Mouse (Mus musculus) heart, embryonic 12.5 days (tissue): ENCODE measurements around the gene Cd82. TPM values are rescaled to one million over a fixed set of nuclear protein-coding genes. Genes with fewer than 3 reads are reported as not detected.

Experiments
- ATAC-seq: fragments of 200-750 bp; cut with Nextera tagmentation; 2 replicates; pipeline ENCODE4 v1.8.0; 2017; ENCODE audit warnings: moderate TSS enrichment, moderate library complexity; ENCODE audit not compliant: insufficient number of reproducible peaks, low FRiP score
- H3K27ac ChIP-seq: fragments of 300-500 bp; sonication (generic); 2 replicates; pipeline ENCODE4 v1.5.1; 2016; ENCODE audit warnings: mild to moderate bottlenecking, moderate library complexity; ENCODE audit not compliant: poor library complexity, severe bottlenecking
- H3K27me3 ChIP-seq: fragments of 300-500 bp; sonication (generic); replicated peaks from 2 replicates; pipeline ENCODE4 v1.6.1; 2016; ENCODE audit warnings: mild to moderate bottlenecking, moderate library complexity
- H3K36me3 ChIP-seq: fragments of 300-500 bp; sonication (generic); 2 replicates; pipeline ENCODE4 v1.6.1; 2016; ENCODE audit warnings: mild to moderate bottlenecking, moderate library complexity
- H3K4me1 ChIP-seq: fragments of 300-500 bp; sonication (generic); replicated peaks from 2 replicates; pipeline ENCODE4 v1.6.1; 2016; ENCODE audit warnings: mild to moderate bottlenecking
- H3K4me2 ChIP-seq: fragments of 300-500 bp; sonication (generic); 2 replicates; pipeline ENCODE4 v1.6.1; 2016; ENCODE audit warnings: mild to moderate bottlenecking, moderate library complexity
- H3K4me3 ChIP-seq: fragments of 300-500 bp; sonication (generic); 2 replicates; pipeline ENCODE4 v1.5.1; 2016; ENCODE audit warnings: mild to moderate bottlenecking
- H3K9ac ChIP-seq: fragments of 300-500 bp; sonication (generic); 2 replicates; pipeline ENCODE4 v1.6.1; 2016; ENCODE audit warnings: mild to moderate bottlenecking, moderate library complexity
- H3K9me3 ChIP-seq: fragments of 300-500 bp; sonication (generic); replicated peaks from 2 replicates; pipeline ENCODE4 v1.6.1; 2016; ENCODE audit warnings: mild to moderate bottlenecking, moderate library complexity
- WGBS: fragments of 180-500 bp; shearing (Covaris S2); methylation state at CpG from one replicate; pipeline ENCODE4 v1.1.7; 2016; 5-methylcytosine and 5-hydroxymethylcytosine counted together
- polyA plus RNA-seq: library from polyadenylated mRNA; unstranded; fragments of >200 nt; fragmentation: Nextera tagmentation; extraction: Ambion mirVana; gene quantifications from 2 replicates; pipeline ENCODE4 v1.2.1, GENCODE M21; 2016

The Cd82 gene
- polyA plus RNA-seq, 1 experiment from 2014 or later, result 19.6 TPM

- Histone ChIP-seq H3K36me3 (no peaks in the 10 kb centered on the region), H3K9ac (no peak overlapping the region), H3K4me1 (peaks cover 32% of the 10 kb centered on the region), H3K27me3 (no peaks in the 10 kb centered on the region), H3K27ac (no peak overlapping the region), H3K4me2 (no peak overlapping the region), H3K9me3 (no peaks in the 10 kb centered on the region), H3K4me3 (no peak overlapping the region)
- ATAC-seq, result no peak
- 68% methylated on average over 4 of the region's 4 CpGs for WGBS
Observed at GRCm38 (mm10) chr2:93453046-93453445, 9.9 kb downstream of the Cd82 start.

GRCm38 (mm10) chr2:93452506-93452905 lies 10.4 kb downstream of the Cd82 start:
- WGBS, result 68% methylated on average over 4 of the region's 4 CpGs
- H3K4me1 ChIP-seq, result peaks cover 32% of the 10 kb centered on the region
- H3K27me3 ChIP-seq, result no peaks in the 10 kb centered on the region
- H3K27ac ChIP-seq, result no peak overlapping the region
- ATAC-seq, result no peak
- H3K9me3 ChIP-seq, result no peaks in the 10 kb centered on the region
- H3K9ac ChIP-seq, result no peak overlapping the region
- H3K4me3 ChIP-seq, result no peak overlapping the region
- H3K4me2 ChIP-seq, result no peak overlapping the region
- H3K36me3 ChIP-seq, result no peaks in the 10 kb centered on the region

DNA sequence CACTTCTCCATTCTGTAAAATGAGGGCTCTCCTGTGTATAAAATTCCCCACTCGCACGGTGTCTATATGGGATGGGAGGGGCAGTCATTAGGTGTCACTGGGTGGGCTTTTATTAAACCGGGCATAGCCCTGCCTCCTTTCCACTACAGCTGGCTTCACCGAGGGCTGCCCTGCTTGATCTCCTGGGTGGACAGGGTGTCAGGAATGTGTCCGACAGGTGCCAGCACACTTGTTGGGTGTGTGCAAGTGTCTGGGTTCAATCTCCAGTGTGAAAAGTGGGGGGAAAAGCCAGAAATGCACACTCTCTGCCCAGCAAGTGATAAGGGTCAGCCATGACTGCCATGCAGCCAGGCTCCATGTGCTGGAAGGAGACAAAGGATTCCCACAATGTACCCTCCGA lies 10.9 kb downstream of the Cd82 start:
- Histone ChIP-seq H3K4me2 (no peak overlapping the region), H3K36me3 (no peaks in the 10 kb centered on the region), H3K27me3 (no peaks in the 10 kb centered on the region), H3K27ac (no peak overlapping the region), H3K4me3 (no peak overlapping the region), H3K9ac (no peak overlapping the region), H3K9me3 (no peaks in the 10 kb centered on the region), H3K4me1 (peaks cover 32% of the 10 kb centered on the region)
- ATAC-seq, result no peak
- 64% methylated on average over 6 of the region's 6 CpGs for WGBS

- Histone ChIP-seq H3K27ac (no peak overlapping the region), H3K4me1 (peaks cover 32% of the 10 kb centered on the region), H3K27me3 (no peaks in the 10 kb centered on the region), H3K9me3 (no peaks in the 10 kb centered on the region), H3K4me2 (no peak overlapping the region), H3K36me3 (no peaks in the 10 kb centered on the region), H3K4me3 (no peak overlapping the region), H3K9ac (no peak overlapping the region)
- whole genome bisulfite sequencing, result 42% methylated on average over 6 of the region's 6 CpGs
- ATAC-seq, result no peak
Observed at GRCm38 (mm10) chr2:93451219-93451938, 11.6 kb downstream of the Cd82 start.

GRCm38 (mm10) chr2:93450695-93451094 lies 12.2 kb downstream of the Cd82 start:
- no peak for ATAC-seq
- no peaks in the 10 kb centered on the region for H3K27me3 ChIP-seq
- no peak overlapping the region for H3K9ac ChIP-seq
- H3K4me2 ChIP-seq, result no peak overlapping the region
- H3K4me3 ChIP-seq, result no peak overlapping the region
- H3K36me3 ChIP-seq, result no peaks in the 10 kb centered on the region
- 79% methylated on average over 7 of the region's 7 CpGs for WGBS
- H3K27ac ChIP-seq, result no peak overlapping the region
- H3K4me1 ChIP-seq, result peaks cover 32% of the 10 kb centered on the region
- no peaks in the 10 kb centered on the region for H3K9me3 ChIP-seq

DNA sequence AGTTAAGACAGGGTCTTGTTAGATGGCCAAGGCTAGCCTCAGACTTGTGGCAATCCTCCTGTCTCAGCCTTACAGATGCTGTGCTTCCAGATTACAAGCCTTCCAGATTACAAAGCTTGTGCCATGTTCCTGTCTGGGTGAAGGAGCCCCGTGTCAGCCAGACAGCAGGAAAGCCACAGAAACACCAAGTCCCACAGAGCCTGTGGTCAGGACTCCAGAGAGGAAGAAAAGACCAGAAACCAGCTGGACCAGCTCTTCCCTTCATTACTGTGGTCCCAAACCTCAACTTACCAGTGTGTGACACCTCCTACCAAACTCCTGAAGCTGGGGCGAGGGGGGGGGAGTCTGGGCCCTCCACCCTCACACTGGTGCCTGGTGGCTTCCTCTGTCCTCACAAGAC lies 13.3 kb downstream of the Cd82 start:
- no peak for ATAC-seq
- WGBS, result 79% methylated on average over 2 of the region's 2 CpGs
- Histone ChIP-seq H3K27me3 (no peaks in the 10 kb centered on the region), H3K36me3 (no peaks in the 10 kb centered on the region), H3K9me3 (no peaks in the 10 kb centered on the region), H3K4me2 (no peak overlapping the region), H3K4me3 (no peak overlapping the region), H3K4me1 (peaks cover 29% of the 10 kb centered on the region), H3K27ac (no peak overlapping the region), H3K9ac (no peak overlapping the region)

DNA sequence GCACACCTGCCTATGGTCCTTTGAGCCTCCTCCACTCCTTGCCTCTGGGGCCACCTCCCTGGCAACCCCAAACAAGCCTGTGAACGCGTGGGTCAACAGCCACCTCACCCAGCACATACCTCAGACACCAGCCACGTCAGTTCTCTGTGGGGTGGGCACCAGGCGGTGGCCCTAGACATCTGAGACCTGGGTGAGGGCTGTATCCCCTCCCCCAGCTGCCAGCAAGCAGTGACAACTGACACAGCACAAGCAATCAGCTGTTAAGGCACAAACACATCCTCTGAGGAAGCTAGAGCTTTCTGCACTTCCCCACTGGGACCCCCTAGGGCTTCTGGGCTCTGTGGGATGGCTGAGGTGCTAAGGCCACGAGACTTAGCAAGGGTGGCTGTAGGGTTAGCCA lies 14.2 kb downstream of the Cd82 start:
- H3K27me3 ChIP-seq, result no peaks in the 10 kb centered on the region
- no peak overlapping the region for H3K4me2 ChIP-seq
- H3K4me1 ChIP-seq, result peaks cover 23% of the 10 kb centered on the region
- no peaks in the 10 kb centered on the region for H3K36me3 ChIP-seq
- H3K4me3 ChIP-seq, result no peak overlapping the region
- no peaks in the 10 kb centered on the region for H3K9me3 ChIP-seq
- no peak overlapping the region for H3K9ac ChIP-seq
- WGBS, result 62% methylated on average over 5 of the region's 5 CpGs
- ATAC-seq, result no peak
- H3K27ac ChIP-seq, result no peak overlapping the region

DNA sequence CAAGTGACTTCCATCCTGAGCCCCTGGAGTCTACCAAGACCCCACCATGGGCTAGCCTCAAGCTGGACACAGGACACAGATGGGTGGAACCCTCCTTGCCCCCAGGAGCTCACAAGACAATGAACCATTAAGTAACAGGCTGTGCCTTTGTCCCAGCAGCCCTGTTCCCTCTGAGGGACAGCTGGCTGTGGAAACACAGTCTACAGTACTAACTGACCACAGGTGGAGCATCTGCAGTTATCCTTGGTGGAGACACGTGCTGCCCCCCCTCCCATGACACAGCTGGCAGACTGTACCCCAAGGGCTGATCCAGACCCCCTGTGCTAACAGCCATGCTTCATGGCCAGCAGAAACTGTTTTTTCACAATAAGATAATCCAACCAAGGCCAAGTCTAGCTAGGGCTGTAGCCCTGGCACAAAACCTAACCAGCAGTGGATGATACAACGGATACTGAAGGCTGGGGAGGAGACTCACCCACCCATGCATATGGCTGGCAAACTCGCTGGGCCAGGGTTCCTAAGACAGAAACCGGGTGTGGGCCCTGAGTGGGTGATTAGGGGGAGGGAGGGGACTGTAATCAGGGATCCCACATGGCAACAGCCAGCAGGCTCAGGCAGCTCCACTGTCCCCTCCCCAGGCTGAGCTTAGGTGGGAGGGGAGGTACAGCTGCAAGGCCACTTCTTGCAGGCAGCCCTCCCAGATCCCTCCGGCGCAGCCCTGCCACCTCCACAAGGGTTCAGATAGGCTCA lies 15.3 kb downstream of the Cd82 start:
- H3K27ac ChIP-seq, result no peak overlapping the region
- no peak overlapping the region for H3K9ac ChIP-seq
- H3K4me3 ChIP-seq, result no peak overlapping the region
- no peaks in the 10 kb centered on the region for H3K9me3 ChIP-seq
- no peaks in the 10 kb centered on the region for H3K36me3 ChIP-seq
- peaks cover 20% of the 10 kb centered on the region for H3K4me1 ChIP-seq
- H3K4me2 ChIP-seq, result no peak overlapping the region
- H3K27me3 ChIP-seq, result no peaks in the 10 kb centered on the region
- ATAC-seq, result no peak; the same call in 1 of the 2 replicates
- 75% methylated on average over 6 of the region's 6 CpGs for WGBS

GRCm38 (mm10) chr2:93446606-93447353 lies 16.2 kb downstream of the Cd82 start:
- Histone ChIP-seq H3K9me3 (no peaks in the 10 kb centered on the region), H3K4me3 (no peak overlapping the region), H3K36me3 (no peaks in the 10 kb centered on the region), H3K27ac (no peak overlapping the region), H3K4me2 (no peak overlapping the region), H3K4me1 (peaks cover 11% of the 10 kb centered on the region), H3K9ac (no peak overlapping the region), H3K27me3 (no peaks in the 10 kb centered on the region)
- ATAC-seq, result no peak
- 52% methylated on average over 13 of the region's 13 CpGs for WGBS

GRCm38 (mm10) chr2:93445237-93445651 lies 17.7 kb downstream of the Cd82 start:
- no peaks in the 10 kb centered on the region for H3K9me3 ChIP-seq
- H3K4me1 ChIP-seq, result peaks cover 4% of the 10 kb centered on the region; the same call in 1 of the 2 replicates
- no peak overlapping the region for H3K27ac ChIP-seq
- no peak for ATAC-seq
- no peaks in the 10 kb centered on the region for H3K36me3 ChIP-seq
- H3K27me3 ChIP-seq, result no peaks in the 10 kb centered on the region
- no peak overlapping the region for H3K4me2 ChIP-seq
- no peak overlapping the region for H3K4me3 ChIP-seq
- whole genome bisulfite sequencing, result 77% methylated on average over 5 of the region's 5 CpGs
- no peak overlapping the region for H3K9ac ChIP-seq

DNA sequence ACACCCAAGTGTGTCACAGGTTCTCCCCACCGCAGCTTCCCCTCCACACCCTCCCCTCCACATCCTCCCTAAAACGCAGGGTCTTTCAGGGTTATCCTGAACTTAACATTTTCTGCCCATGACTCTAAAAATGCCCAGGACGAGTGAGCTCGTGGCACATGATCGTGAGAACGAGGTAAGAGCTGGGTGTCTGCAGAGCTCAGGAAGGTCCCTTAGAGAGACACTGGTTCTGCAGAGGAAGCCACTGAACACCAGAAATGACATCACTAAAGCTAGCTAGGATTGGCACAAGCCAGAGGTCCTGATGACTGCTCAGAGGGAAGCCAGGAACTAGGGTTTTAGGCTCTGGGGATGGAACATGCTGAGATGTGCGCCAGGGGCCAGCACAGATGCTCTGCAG lies 18.7 kb downstream of the Cd82 start:
- Histone ChIP-seq H3K9ac (no peak overlapping the region), H3K4me2 (no peak overlapping the region), H3K36me3 (no peaks in the 10 kb centered on the region), H3K4me3 (no peak overlapping the region), H3K9me3 (no peaks in the 10 kb centered on the region), H3K4me1 (peaks cover 13% of the 10 kb centered on the region), H3K27me3 (no peaks in the 10 kb centered on the region), H3K27ac (no peak overlapping the region)
- ATAC-seq, result no peak
- WGBS, result 75% methylated on average over 7 of the region's 7 CpGs
